ENCODE assay signal across 9 mouse cellular contexts in genomic region chr2:156774035-156774737, GRCm38 (mm10). TPM values are rescaled to one million over a fixed set of nuclear protein-coding genes. Genes with fewer than 3 reads are reported as not detected.
DNase-seq lines count a peak whose midpoint lies in the region; ATAC-seq lines count a peak whose summit lies in the region.
"Had no signal": no experiment of that assay in that cellular context is flagged by ENCODE, and none has a peak within 500 bp of the region (broad histone marks: within the 10 kb centered on the region; RNA-seq: fewer than 3 reads in every experiment).

No protein-coding gene starts in this region.

- peak; percentile 39 for DNase-seq in embryo, embryonic 10.5 days (ENCODE audit: low spot score)
- no peak for DNase-seq in embryo, embryonic 9.5 days (ENCODE audit: extremely low spot score)
- DNase-seq in lung, postnatal 10 days = peak; percentile 48
- no peak for DNase-seq in lung, postnatal 25 days (ENCODE audit: low spot score)
- peak; percentile 42 for DNase-seq in testis, postnatal 10 days (ENCODE audit: low spot score)
- no peak for DNase-seq in natural killer cell, adult 2 months (ENCODE audit: low spot score in 2 of 2)
- DNase-seq in spleen, postnatal 10 days (ENCODE audit: low spot score in 2 of 2) = no peak

- ATAC-seq in limb, embryonic 15.5 days (ENCODE audit: insufficient number of reproducible peaks, low FRiP score, low TSS enrichment, low read depth) = no peak

- H3K36me3 ChIP-seq in limb, embryonic 15.5 days = no peaks in the 10 kb centered on the region

- H3K27ac ChIP-seq in limb, embryonic 15.5 days = peak overlapping the region; percentile 89
- H3K27ac ChIP-seq: macrophage had no signal

- peak overlapping the region; percentile 29; the same call in 1 of the 2 replicates for H3K9ac ChIP-seq in limb, embryonic 15.5 days

- WGBS in limb, embryonic 15.5 days = 70% methylated on average over 13 of the region's 13 CpGs

- H3K27me3 ChIP-seq in limb, embryonic 15.5 days = no peaks in the 10 kb centered on the region

- H3K4me3 ChIP-seq in limb, embryonic 15.5 days = peak overlapping the region; percentile 44

- H3K9me3 ChIP-seq in limb, embryonic 15.5 days = no peaks in the 10 kb centered on the region

- H3K4me2 ChIP-seq in limb, embryonic 15.5 days = peak overlapping the region; percentile 67

- peaks cover 33% of the 10 kb centered on the region for H3K4me1 ChIP-seq in limb, embryonic 15.5 days

RNA-seq across cellular contexts. Expression of gene Myl9, which starts 1.0 kb away (rescaled TPM):
- polyA plus RNA-seq in limb, embryonic 15.5 days (2015; fragmentation: Nextera tagmentation; extraction: Ambion mirVana) = 219 and 273 TPM in 2 replicates
- polyA plus RNA-seq: macrophage had no signal

Comparison
In these comparisons a context has a peak if more than half of its experiments do, and no peak if none do; other contexts are left out.
1. DNase-seq: peak in embryo, embryonic 10.5 days (single experiment), lung, postnatal 10 days (single experiment) and testis, postnatal 10 days (single experiment); none in embryo, embryonic 9.5 days (single experiment), lung, postnatal 25 days (single experiment), natural killer cell, adult 2 months (0 of 2) and spleen, postnatal 10 days (0 of 2).